Mouse (Mus musculus): ENCODE measurements around the gene Lin7c. TPM values are rescaled to one million over a fixed set of nuclear protein-coding genes. Genes with fewer than 3 reads are reported as not detected.

Lin7c gene
- total RNA-seq, 2 experiments from 2014 or later = 55.1 to 56.9 TPM

GRCm38 (mm10) chr2:109916782-109917495, 26.3 kb downstream of the Lin7c start:
- no peak for DNase-seq
- intact Hi-C loops (cut with DNase I) = loop anchor here (1.0 kb wide), 1 partner anchor 100 kb away; the partner anchor contains the start of gene Ccdc34

GRCm38 (mm10) chr2:109917496-109918413, 27.1 kb downstream of the Lin7c start, which contains the start of gene Lgr4:
Lgr4 (plus strand) TSS chr2:109917647.
- intact Hi-C loops (cut with DNase I) = loop anchor here (1.0 kb wide), 1 partner anchor 100 kb away; the partner anchor contains the start of gene Ccdc34
- peak; percentile 96 to 97 for DNase-seq

- DNase-seq = peak; percentile 35 to 45
- intact Hi-C loops (cut with DNase I) = no loop called here
Observed at GRCm38 (mm10) chr2:109918592-109919262, 28.1 kb downstream of the Lin7c start.

- intact Hi-C loops (cut with DNase I) = loop anchor here (5.0 kb wide), 1 partner anchor 52 kb away; no protein-coding TSS in a partner anchor
- no peak for DNase-seq
Observed at GRCm38 (mm10) chr2:109920471-109920870, 29.8 kb downstream of the Lin7c start.

- DNase-seq = no peak
- intact Hi-C loops (cut with DNase I) = loop anchor here (5.0 kb wide), 1 partner anchor 51 kb away; no protein-coding TSS in a partner anchor
Observed at GRCm38 (mm10) chr2:109921298-109922035, 30.8 kb downstream of the Lin7c start.

GRCm38 (mm10) chr2:109922306-109922705, 31.7 kb downstream of the Lin7c start:
- intact Hi-C loops (cut with DNase I) = loop anchor here (5.0 kb wide), 1 partner anchor 50 kb away; no protein-coding TSS in a partner anchor

GRCm38 (mm10) chr2:109923031-109923430, 32.4 kb downstream of the Lin7c start:
- intact Hi-C loops (cut with DNase I) = loop anchor here (5.0 kb wide), 1 partner anchor 49 kb away; no protein-coding TSS in a partner anchor
- no peak for DNase-seq

More at GRCm38 (mm10) chr2:109922306-109922705, 31.7 kb downstream of the Lin7c start:
- no peak for DNase-seq

- intact Hi-C loops (cut with DNase I) = loop anchor here (5.0 kb wide), 1 partner anchor 48 kb away; no protein-coding TSS in a partner anchor
- no peak for DNase-seq
Observed at GRCm38 (mm10) chr2:109923945-109924344, 33.3 kb downstream of the Lin7c start.

GRCm38 (mm10) chr2:109926984-109927383, 36.3 kb downstream of the Lin7c start:
- intact Hi-C loops (cut with DNase I) = no loop called here
- no peak for DNase-seq

GRCm38 (mm10) chr2:109927446-109927845, 36.8 kb downstream of the Lin7c start:
- intact Hi-C loops (cut with DNase I) = no loop called here
- no peak for DNase-seq

- intact Hi-C loops (cut with DNase I) = no loop called here
- no peak for DNase-seq
Observed at GRCm38 (mm10) chr2:109927876-109928275, 37.2 kb downstream of the Lin7c start.

- no peak for DNase-seq
- intact Hi-C loops (cut with DNase I) = no loop called here
Observed at GRCm38 (mm10) chr2:109928791-109929190, 38.1 kb downstream of the Lin7c start.

GRCm38 (mm10) chr2:109929256-109929655, 38.6 kb downstream of the Lin7c start:
- intact Hi-C loops (cut with DNase I) = no loop called here
- no peak for DNase-seq

GRCm38 (mm10) chr2:109930366-109930765, 39.7 kb downstream of the Lin7c start:
- no peak for DNase-seq
- intact Hi-C loops (cut with DNase I) = no loop called here

- no peak for DNase-seq
- intact Hi-C loops (cut with DNase I) = no loop called here
Observed at GRCm38 (mm10) chr2:109930771-109931170, 40.1 kb downstream of the Lin7c start.

GRCm38 (mm10) chr2:109931978-109932780, 41.5 kb downstream of the Lin7c start:
- intact Hi-C loops (cut with DNase I) = no loop called here
- no peak for DNase-seq

- intact Hi-C loops (cut with DNase I) = no loop called here
- DNase-seq = no peak
Observed at GRCm38 (mm10) chr2:109933151-109933550, 42.5 kb downstream of the Lin7c start.

- intact Hi-C loops (cut with DNase I) = no loop called here
- DNase-seq = no peak
Observed at GRCm38 (mm10) chr2:109934086-109934485, 43.4 kb downstream of the Lin7c start.

GRCm38 (mm10) chr2:109935194-109935593, 44.5 kb downstream of the Lin7c start:
- intact Hi-C loops (cut with DNase I) = no loop called here

More at GRCm38 (mm10) chr2:109935194-109935593, 44.5 kb downstream of the Lin7c start:
- no peak for DNase-seq
